Mouse (Mus musculus) bone marrow, adult 2 months (tissue): ENCODE data around the gene Actn1.

Experiments
- CTCF ChIP-seq: fragments of 200-500 bp; IDR thresholded peaks from 2 replicates; pipeline ENCODE4 v1.5.1; 2011; ENCODE audit warnings: low read length, control low read depth; ENCODE audit not compliant: control insufficient read depth, insufficient read depth
- POLR2A ChIP-seq: fragments of 200-500 bp; IDR thresholded peaks from 2 replicates; pipeline ENCODE4 v1.6.1; 2011; ENCODE audit warnings: low read depth, mild to moderate bottlenecking, control low read depth, low read length, borderline replicate concordance; ENCODE audit not compliant: control insufficient read depth

DNA sequence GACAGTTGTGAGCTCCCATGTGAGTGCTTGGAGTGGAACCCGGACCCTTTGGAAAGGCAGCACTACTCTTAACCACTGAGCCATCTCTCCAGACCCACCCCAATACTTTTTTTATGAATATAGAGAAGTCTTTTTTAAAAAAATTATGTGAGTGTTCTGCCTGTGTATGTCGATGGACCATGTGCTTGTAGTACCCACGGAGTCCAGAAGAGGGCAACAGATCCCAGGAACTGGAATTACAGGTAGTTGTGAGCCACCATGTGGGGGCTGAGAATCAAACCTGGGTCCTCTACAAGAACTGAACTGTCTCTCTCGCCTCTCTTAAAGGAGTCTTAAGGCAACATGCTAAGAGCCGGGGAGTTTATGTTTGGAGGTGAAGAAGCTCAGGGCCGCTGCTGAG, 108.3 kb downstream of the Actn1 start:
- TF ChIP-seq POLR2A: no peak
- TF ChIP-seq CTCF: 0 out of 2 replicates have a peak, but pooled peaks have one; percentile 12
